Mouse (Mus musculus) telencephalon, adult 2 months (tissue): Measurements from ENCODE around the gene Nrxn3.
A peak's percentile ranks its signal among the peaks of the same experiment; 100 is the strongest.

Experiments
- DNase-seq: peaks from one replicate; pipeline ENCODE4 v3.0.0-alpha.2; 2011; ENCODE audit warnings: low read depth, low spot score

The Nrxn3 gene

GRCm38 (mm10) chr12:88924896-88925295 lies 202.2 kb downstream of the Nrxn3 start:
- no peak for DNase-seq

GRCm38 (mm10) chr12:88926306-88926705 lies 203.6 kb downstream of the Nrxn3 start:
- DNase-seq, result no peak

- no peak for DNase-seq
These were observed 209.0 kb downstream of the Nrxn3 start for GRCm38 (mm10) chr12:88931713-88932112.

GRCm38 (mm10) chr12:88939679-88940078 lies 217.0 kb downstream of the Nrxn3 start:
- no peak for DNase-seq

- no peak for DNase-seq
These were observed 222.3 kb downstream of the Nrxn3 start for GRCm38 (mm10) chr12:88944967-88945366.

GRCm38 (mm10) chr12:88949870-88950269 lies 227.2 kb downstream of the Nrxn3 start:
- DNase-seq, result no peak

- DNase-seq, result peak; percentile 35
These were observed 230.4 kb downstream of the Nrxn3 start for GRCm38 (mm10) chr12:88952937-88953600.

- peak; percentile 62 for DNase-seq
These were observed 231.1 kb downstream of the Nrxn3 start for GRCm38 (mm10) chr12:88953801-88954200.

- DNase-seq, result no peak
These were observed 234.8 kb downstream of the Nrxn3 start for GRCm38 (mm10) chr12:88957431-88957830.

GRCm38 (mm10) chr12:88960817-88961216 lies 238.1 kb downstream of the Nrxn3 start:
- peak; percentile 91 for DNase-seq

GRCm38 (mm10) chr12:88966329-88966728 lies 243.7 kb downstream of the Nrxn3 start:
- no peak for DNase-seq

- no peak for DNase-seq
These were observed 253.9 kb downstream of the Nrxn3 start for GRCm38 (mm10) chr12:88976621-88977020.

- DNase-seq, result no peak
These were observed 261.1 kb downstream of the Nrxn3 start for GRCm38 (mm10) chr12:88983688-88984330.

GRCm38 (mm10) chr12:88984375-88984774 lies 261.7 kb downstream of the Nrxn3 start:
- no peak for DNase-seq

- DNase-seq, result no peak
These were observed 262.1 kb downstream of the Nrxn3 start for GRCm38 (mm10) chr12:88984804-88985203.

GRCm38 (mm10) chr12:88987046-88987445 lies 264.4 kb downstream of the Nrxn3 start:
- no peak for DNase-seq

- DNase-seq, result no peak
These were observed 268.1 kb downstream of the Nrxn3 start for GRCm38 (mm10) chr12:88990753-88991152.

GRCm38 (mm10) chr12:88992141-88992540 lies 269.5 kb downstream of the Nrxn3 start:
- DNase-seq, result peak; percentile 43

- DNase-seq, result peak; percentile 50
These were observed 271.1 kb downstream of the Nrxn3 start for GRCm38 (mm10) chr12:88993788-88994187.

GRCm38 (mm10) chr12:89016436-89016835 lies 293.8 kb downstream of the Nrxn3 start:
- no peak for DNase-seq

GRCm38 (mm10) chr12:89025180-89025579 lies 302.5 kb downstream of the Nrxn3 start:
- DNase-seq, result no peak

GRCm38 (mm10) chr12:89035984-89036618 lies 313.4 kb downstream of the Nrxn3 start:
- DNase-seq, result no peak

GRCm38 (mm10) chr12:89040151-89040550 lies 317.5 kb downstream of the Nrxn3 start:
- DNase-seq, result no peak
